Mouse (Mus musculus) kidney, postnatal 0 days (tissue): ENCODE data around the gene Tyro3. TPM values are rescaled to one million over a fixed set of nuclear protein-coding genes. Genes with fewer than 3 reads are reported as not detected.

Experiments
- ATAC-seq: fragments of 200-750 bp; cut with Nextera tagmentation; replicated peaks from 2 replicates; pipeline ENCODE4 v1.8.0; 2017; ENCODE audit warnings: low read depth, moderate number of reproducible peaks, moderate TSS enrichment, moderate library complexity; ENCODE audit not compliant: low FRiP score
- DNase-seq: peaks from one replicate; pipeline ENCODE4 v3.0.0-alpha.2; 2016; ENCODE audit warnings: low spot score
- H3K27ac ChIP-seq: fragments of 300-500 bp; sonication (generic); 2 replicates; pipeline ENCODE4 v1.5.1; 2014; ENCODE audit warnings: mild to moderate bottlenecking
- H3K27me3 ChIP-seq: fragments of 300-500 bp; sonication (generic); 2 replicates; pipeline ENCODE4 v1.6.1; 2014; ENCODE audit warnings: low read length, mixed read lengths; ENCODE audit not compliant: insufficient read depth
- H3K36me3 ChIP-seq: fragments of 300-500 bp; sonication (generic); 2 replicates; pipeline ENCODE4 v1.6.1; 2014; ENCODE audit warnings: low read length, mixed read lengths; ENCODE audit not compliant: insufficient read depth
- H3K4me1 ChIP-seq: fragments of 300-500 bp; sonication (generic); replicated peaks from 2 replicates; pipeline ENCODE4 v1.6.1; 2014; ENCODE audit warnings: antibody characterized with exemption, low read length, mixed read lengths; ENCODE audit not compliant: insufficient read depth
- H3K4me2 ChIP-seq: fragments of 300-500 bp; sonication (generic); 2 replicates; pipeline ENCODE4 v1.6.1; 2014; ENCODE audit warnings: mild to moderate bottlenecking, low read length, moderate library complexity, mixed read lengths
- H3K4me3 ChIP-seq: fragments of 300-500 bp; sonication (generic); replicated peaks from 2 replicates; pipeline ENCODE4 v1.5.1; 2014; ENCODE audit warnings: low read depth, low read length
- H3K9ac ChIP-seq: fragments of 300-500 bp; sonication (generic); 2 replicates; pipeline ENCODE4 v1.6.1; 2014; ENCODE audit warnings: low read depth, low read length
- H3K9me3 ChIP-seq: fragments of 300-500 bp; sonication (generic); replicated peaks from 2 replicates; pipeline ENCODE4 v1.6.1; 2016; ENCODE audit warnings: low read length, inconsistent platforms, mixed read lengths
- CTCF ChIP-seq: IDR thresholded peaks from 2 replicates; pipeline ENCODE4 v1.5.1; 2016; ENCODE audit warnings: antibody characterized with exemption, low read depth, mild to moderate bottlenecking, moderate library complexity
- WGBS: fragments of 180-500 bp; shearing (Covaris S2); extraction: QIAGEN DNeasy Blood & Tissue Kit; methylation state at CpG from one replicate; pipeline ENCODE4 v1.1.7; 2014; 5-methylcytosine and 5-hydroxymethylcytosine counted together
- polyA plus RNA-seq: library from polyadenylated mRNA; unstranded; fragments of >200 nt; fragmentation: Nextera tagmentation; extraction: Ambion mirVana; gene quantifications from 2 replicates; pipeline ENCODE4 v1.2.1, GENCODE M21; 2015

Gene Tyro3
- polyA plus RNA-seq, 1 experiment from 2014 or later: 7.7 TPM

DNA sequence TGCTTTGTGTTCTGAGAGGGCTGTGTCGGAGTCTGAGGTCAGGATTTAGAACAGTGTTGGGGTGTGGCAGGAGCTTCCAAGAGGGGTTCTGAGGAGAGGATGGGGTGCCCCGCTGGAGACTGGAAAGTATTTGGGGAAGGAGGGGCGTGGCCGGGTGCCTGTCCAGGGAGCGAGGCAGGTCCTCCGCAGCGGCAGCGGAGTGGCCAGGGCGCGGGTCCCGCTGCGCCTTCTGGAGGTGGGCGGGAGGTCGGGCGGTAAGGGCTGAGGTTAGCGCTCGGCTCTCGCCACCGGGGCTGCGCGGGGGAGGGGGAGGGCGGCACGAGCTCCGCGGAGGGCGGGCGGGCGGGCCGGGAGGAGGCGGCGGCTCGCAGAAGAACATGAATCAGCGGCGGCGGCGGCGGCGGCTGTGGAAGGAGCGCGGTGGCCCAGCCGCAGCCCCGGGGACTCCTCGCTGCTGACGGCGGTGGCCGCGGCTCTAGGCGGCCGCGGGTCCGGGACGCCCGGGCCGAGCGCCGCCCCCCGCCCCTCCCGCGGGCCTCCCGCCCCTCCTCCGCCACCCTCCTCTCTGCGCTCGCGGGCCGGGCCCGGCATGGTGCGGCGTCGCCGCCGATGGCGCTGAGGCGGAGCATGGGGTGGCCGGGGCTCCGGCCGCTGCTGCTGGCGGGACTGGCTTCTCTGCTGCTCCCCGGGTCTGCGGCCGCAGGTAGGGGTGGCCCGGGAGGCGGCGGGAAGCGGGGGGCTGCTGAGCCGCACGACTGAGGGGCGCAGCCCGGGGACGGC is 1.8 kb downstream of the Tyro3 start:
- peak overlapping the region; percentile 74 for H3K9ac ChIP-seq
- TF ChIP-seq CTCF: no peak
- DNase-seq: peak; percentile 47
- H3K27ac ChIP-seq: no peak overlapping the region
- peak overlapping the region; percentile 74 for H3K4me3 ChIP-seq
- H3K4me2 ChIP-seq: peak overlapping the region; percentile 100
- no peaks in the 10 kb centered on the region for H3K9me3 ChIP-seq
- whole genome bisulfite sequencing: under 1% methylated on average over 25 of the region's 89 CpGs
- H3K4me1 ChIP-seq: 0 out of 2 replicates have a peak, but pooled peaks cover 5% of the 10 kb centered on the region
- peak; percentile 62 for ATAC-seq
- no peaks in the 10 kb centered on the region for H3K27me3 ChIP-seq
- no peaks in the 10 kb centered on the region for H3K36me3 ChIP-seq

DNA sequence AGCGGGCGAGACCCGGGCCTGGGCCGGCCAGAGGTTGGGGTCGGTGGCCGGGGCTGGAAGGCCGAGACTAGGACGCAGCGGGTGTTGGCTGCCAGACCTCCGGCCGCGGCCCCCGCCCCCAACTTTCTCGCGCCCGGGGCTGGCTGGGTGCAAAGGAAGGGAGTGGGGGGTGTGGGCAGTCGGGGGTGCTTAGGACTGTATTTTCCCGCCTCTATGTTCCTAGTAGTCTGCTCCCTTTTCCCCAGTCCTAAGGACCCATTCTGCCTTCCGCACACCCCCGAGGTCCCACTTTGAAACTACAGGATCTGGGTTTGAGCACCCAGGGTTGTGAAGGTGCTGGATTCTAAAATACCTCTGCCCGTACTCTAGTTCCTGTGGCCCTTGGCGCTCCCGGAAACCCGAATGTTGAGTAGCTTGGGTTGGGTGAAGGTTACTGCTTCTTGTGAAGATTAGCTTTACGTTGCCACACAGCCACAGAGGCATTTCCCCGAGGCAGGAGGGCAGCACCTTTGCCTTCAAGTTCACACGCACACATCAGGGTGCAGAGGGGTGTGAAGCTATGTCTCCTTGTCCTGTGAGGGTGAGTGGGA is 2.5 kb downstream of the Tyro3 start:
- Histone ChIP-seq H3K4me1 (0 out of 2 replicates have a peak, but pooled peaks cover 5% of the 10 kb centered on the region), H3K27me3 (no peaks in the 10 kb centered on the region), H3K4me3 (peak overlapping the region; percentile 74), H3K9me3 (no peaks in the 10 kb centered on the region), H3K27ac (no peak overlapping the region), H3K36me3 (no peaks in the 10 kb centered on the region), H3K4me2 (peak overlapping the region; percentile 100), H3K9ac (peak overlapping the region; percentile 74)
- no peak for TF ChIP-seq CTCF
- DNase-seq: peak; percentile 8
- 0 out of 2 replicates have a peak, but pooled peaks have one; percentile 3 for ATAC-seq
- WGBS: under 1% methylated on average over 27 of the region's 27 CpGs

DNA sequence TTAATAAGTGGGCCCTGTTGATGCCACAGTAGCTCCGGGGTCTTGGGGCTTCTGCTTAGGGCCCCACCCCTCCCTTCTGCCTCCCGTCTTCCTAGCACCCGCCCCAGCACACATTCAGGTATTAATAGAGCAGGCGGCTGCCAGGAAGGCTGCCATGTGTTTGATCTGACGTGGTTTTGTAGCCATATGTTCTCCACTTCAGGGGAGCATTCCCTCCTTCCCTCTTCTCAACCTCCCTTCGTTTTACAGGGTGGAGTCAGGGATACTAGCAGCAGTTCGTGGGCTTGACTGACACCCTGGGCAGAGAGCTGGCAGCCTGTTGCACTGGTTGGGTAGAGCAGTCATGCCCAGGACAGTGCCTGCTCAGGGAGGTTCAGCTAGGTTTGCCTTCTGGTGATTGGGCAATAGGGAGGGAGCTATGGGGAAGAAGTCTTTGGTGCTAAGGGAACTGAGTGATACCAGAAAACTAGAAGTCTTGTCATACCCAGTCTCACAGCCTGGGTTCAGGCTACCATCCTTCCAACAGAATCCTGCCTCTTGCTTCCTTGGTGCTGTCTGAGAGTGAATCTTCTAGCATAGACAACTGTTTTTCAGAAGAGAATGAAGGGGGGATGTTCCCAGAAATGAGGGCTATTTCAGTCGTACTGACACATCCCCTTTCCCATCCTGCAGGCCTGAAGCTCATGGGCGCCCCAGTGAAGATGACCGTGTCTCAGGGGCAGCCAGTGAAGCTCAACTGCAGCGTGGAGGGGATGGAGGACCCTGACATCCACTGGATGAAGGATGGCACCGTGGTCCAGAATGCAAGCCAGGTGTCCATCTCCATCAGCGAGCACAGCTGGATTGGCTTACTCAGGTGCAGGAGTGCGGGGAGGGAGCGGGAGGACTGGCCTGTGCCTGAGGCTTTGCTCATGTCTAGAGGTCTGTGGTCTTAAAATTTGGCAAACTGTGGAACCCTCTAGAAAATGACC is 3.6 kb downstream of the Tyro3 start:
- H3K4me3 ChIP-seq: no peak overlapping the region
- H3K4me2 ChIP-seq: peak overlapping the region; percentile 100
- no peak for DNase-seq
- 0 out of 2 replicates have a peak overlapping the region, but pooled peaks have one; percentile 23 for H3K9ac ChIP-seq
- ATAC-seq: no peak
- H3K9me3 ChIP-seq: no peaks in the 10 kb centered on the region
- 0 out of 2 replicates have a peak, but pooled peaks cover 4% of the 10 kb centered on the region for H3K36me3 ChIP-seq
- H3K27ac ChIP-seq: no peak overlapping the region
- H3K4me1 ChIP-seq: 0 out of 2 replicates have a peak, but pooled peaks cover 5% of the 10 kb centered on the region
- 62% methylated on average over 15 of the region's 15 CpGs for WGBS
- H3K27me3 ChIP-seq: no peaks in the 10 kb centered on the region
- TF ChIP-seq CTCF: no peak

DNA sequence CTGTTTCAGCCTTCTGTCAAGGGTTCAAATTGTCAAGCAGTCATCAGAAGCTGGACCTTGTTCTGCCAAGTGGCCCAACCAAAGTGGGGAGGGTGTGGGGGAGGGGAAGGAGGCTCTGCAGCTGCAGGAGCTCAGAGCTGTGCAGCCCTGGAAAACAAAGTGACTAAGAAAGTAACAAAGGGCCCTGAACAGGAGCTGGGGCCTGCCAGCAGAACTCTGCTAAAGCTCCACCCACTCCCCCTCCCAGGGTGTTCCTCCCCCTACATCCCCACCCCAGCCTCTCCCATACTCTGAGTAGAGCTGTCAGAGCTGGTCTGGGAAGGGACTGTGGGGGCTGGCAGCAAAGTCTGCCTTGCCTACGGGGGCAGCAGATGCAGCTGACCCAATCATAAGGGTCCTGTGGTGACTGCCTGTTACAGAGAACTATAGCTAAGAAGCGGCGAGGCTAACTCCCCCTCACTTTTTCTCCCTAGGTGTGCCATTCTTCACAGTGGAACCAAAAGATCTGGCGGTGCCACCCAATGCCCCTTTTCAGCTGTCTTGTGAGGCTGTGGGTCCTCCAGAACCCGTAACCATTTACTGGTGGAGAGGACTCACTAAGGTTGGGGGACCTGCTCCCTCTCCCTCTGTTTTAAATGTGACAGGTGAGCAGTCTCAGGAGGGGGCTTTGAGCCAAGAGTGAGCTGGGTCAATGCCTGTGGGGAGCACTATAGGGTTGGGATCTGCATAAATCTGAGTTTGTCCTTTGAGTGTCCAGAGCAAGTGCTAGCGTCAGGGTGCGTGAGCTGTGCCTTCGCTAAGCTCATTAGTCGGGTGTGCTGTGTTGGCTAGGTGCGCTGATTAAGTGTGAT is 5.5 kb downstream of the Tyro3 start:
- Histone ChIP-seq H3K9ac (0 out of 2 replicates have a peak overlapping the region, but pooled peaks have one; percentile 5), H3K4me2 (no peak overlapping the region)

DNA sequence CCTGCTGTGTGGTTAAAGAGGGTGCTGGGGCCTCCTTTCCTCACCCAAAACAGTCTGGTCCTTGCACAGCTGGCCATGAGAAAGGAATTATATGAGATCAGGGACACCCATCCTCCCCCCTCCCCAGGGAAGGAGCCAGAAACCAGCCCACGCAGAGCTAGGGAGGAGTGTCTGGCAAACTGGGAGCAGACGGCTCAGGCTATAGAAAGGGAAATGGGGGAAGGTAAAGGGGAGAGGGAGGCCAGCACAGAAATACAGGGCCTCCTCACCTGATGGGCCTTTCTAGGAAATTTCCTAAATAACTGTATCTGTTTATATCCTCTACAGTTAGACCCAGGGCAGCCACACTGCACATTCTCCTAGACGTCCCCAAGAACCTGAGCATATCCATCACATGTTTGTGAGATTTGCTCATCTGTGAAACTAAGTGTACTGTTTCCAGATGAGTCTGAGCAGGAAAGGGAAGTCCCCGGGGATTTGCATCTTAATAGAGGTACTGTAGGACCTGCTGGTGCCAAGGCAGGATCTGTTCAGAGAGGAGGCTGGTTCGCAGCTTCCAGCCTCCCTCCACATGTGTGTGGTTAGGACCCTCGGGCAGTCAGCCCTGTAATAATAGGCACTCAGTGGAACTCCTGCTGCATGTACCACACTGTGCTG is 6.2 kb downstream of the Tyro3 start:
- H3K4me3 ChIP-seq: no peak overlapping the region
- H3K4me1 ChIP-seq: 0 out of 2 replicates have a peak, but pooled peaks cover 4% of the 10 kb centered on the region
- DNase-seq (peak; percentile 24), ATAC-seq (no peak)
- no peak for TF ChIP-seq CTCF
- no peaks in the 10 kb centered on the region for H3K9me3 ChIP-seq
- WGBS: 33% methylated on average over 6 of the region's 6 CpGs
- no peak overlapping the region for H3K9ac ChIP-seq
- no peak overlapping the region; the same call in 1 of the 2 replicates for H3K4me2 ChIP-seq
- H3K36me3 ChIP-seq: 0 out of 2 replicates have a peak, but pooled peaks cover 4% of the 10 kb centered on the region
- no peaks in the 10 kb centered on the region for H3K27me3 ChIP-seq
- H3K27ac ChIP-seq: no peak overlapping the region

More for the DNA sequence above, 5.5 kb downstream of the Tyro3 start:
- H3K4me3 ChIP-seq: no peak overlapping the region
- ATAC-seq (peak; percentile 33; the same call in 1 of the 2 replicates), DNase-seq (peak; percentile 59)
- no peak overlapping the region for H3K27ac ChIP-seq
- 0 out of 2 replicates have a peak, but pooled peaks cover 4% of the 10 kb centered on the region for H3K36me3 ChIP-seq
- no peak for TF ChIP-seq CTCF
- 56% methylated on average over 10 of the region's 10 CpGs for WGBS
- H3K4me1 ChIP-seq: 0 out of 2 replicates have a peak, but pooled peaks cover 5% of the 10 kb centered on the region
- H3K27me3 ChIP-seq: no peaks in the 10 kb centered on the region
- no peaks in the 10 kb centered on the region for H3K9me3 ChIP-seq
